Mouse (Mus musculus) layer of hippocampus, adult 9-10 months (tissue): ENCODE results near the gene Muc20.

Experiments
- DNase-seq: peaks from one replicate; pipeline ENCODE4 v3.0.0; 2022; ENCODE audit warnings: low spot score

The Muc20 gene

GRCm38 (mm10) chr16:32797426-32797689 is at the start of gene Muc20:
Muc20 (minus strand) TSS chr16:32797435.
- DNase-seq, result no peak

GRCm38 (mm10) chr16:32831501-32831900 is 34.3 kb upstream of the Muc20 start:
- DNase-seq, result no peak

- DNase-seq, result no peak
Measured at GRCm38 (mm10) chr16:32829104-32829503, 31.9 kb upstream of the Muc20 start.

- no peak for DNase-seq
Measured at GRCm38 (mm10) chr16:32826521-32826920, 29.3 kb upstream of the Muc20 start.

- no peak for DNase-seq
Measured at GRCm38 (mm10) chr16:32825380-32825779, 28.1 kb upstream of the Muc20 start.

- DNase-seq, result no peak
Measured at GRCm38 (mm10) chr16:32824061-32824460, 26.8 kb upstream of the Muc20 start.

GRCm38 (mm10) chr16:32823487-32823886 is 26.3 kb upstream of the Muc20 start:
- no peak for DNase-seq

- no peak for DNase-seq
Measured at GRCm38 (mm10) chr16:32822881-32823280, 25.6 kb upstream of the Muc20 start.

GRCm38 (mm10) chr16:32822450-32822827 is 25.2 kb upstream of the Muc20 start:
- no peak for DNase-seq

- no peak for DNase-seq
Measured at GRCm38 (mm10) chr16:32821772-32822449, 24.7 kb upstream of the Muc20 start.

GRCm38 (mm10) chr16:32818441-32818840 is 21.2 kb upstream of the Muc20 start:
- DNase-seq, result no peak

GRCm38 (mm10) chr16:32818036-32818435 is 20.8 kb upstream of the Muc20 start:
- no peak for DNase-seq

- no peak for DNase-seq
Measured at GRCm38 (mm10) chr16:32815160-32815605, 17.9 kb upstream of the Muc20 start.

GRCm38 (mm10) chr16:32814539-32814938 is 17.3 kb upstream of the Muc20 start:
- no peak for DNase-seq

GRCm38 (mm10) chr16:32813771-32814170 is 16.5 kb upstream of the Muc20 start:
- no peak for DNase-seq

GRCm38 (mm10) chr16:32813362-32813761 is 16.1 kb upstream of the Muc20 start:
- DNase-seq, result no peak

GRCm38 (mm10) chr16:32812888-32813361 is 15.7 kb upstream of the Muc20 start:
- DNase-seq, result peak; percentile 69

- DNase-seq, result no peak
Measured at GRCm38 (mm10) chr16:32810321-32810720, 13.1 kb upstream of the Muc20 start, which contains the start of gene Smbd1. Smbd1 (minus strand) TSS chr16:32810477.

- no peak for DNase-seq
Measured at GRCm38 (mm10) chr16:32807408-32808185, 10.4 kb upstream of the Muc20 start.

- DNase-seq, result no peak
Measured at GRCm38 (mm10) chr16:32805151-32805550, 7.9 kb upstream of the Muc20 start.

GRCm38 (mm10) chr16:32803901-32804300 is 6.7 kb upstream of the Muc20 start:
- DNase-seq, result no peak

- no peak for DNase-seq
Measured at GRCm38 (mm10) chr16:32803252-32803853, 6.1 kb upstream of the Muc20 start.
